Mouse (Mus musculus) kidney, postnatal 4 days (tissue): Measurements from ENCODE around the gene Rpusd2.
A peak's percentile ranks its signal among the peaks of the same experiment; 100 is the strongest.
"Not testable (repeated sequence)": the region's sequence is repeated elsewhere in the genome, so short reads cannot be mapped to it uniquely, and the experiment has no call there.

Experiments used
- DNase-seq, 2 experiments: peaks; one replicate each; pipeline ENCODE4 v3.0.0; 2021; ENCODE audit warnings: mixed read lengths in 2 of 2

The Rpusd2 gene

DNA sequence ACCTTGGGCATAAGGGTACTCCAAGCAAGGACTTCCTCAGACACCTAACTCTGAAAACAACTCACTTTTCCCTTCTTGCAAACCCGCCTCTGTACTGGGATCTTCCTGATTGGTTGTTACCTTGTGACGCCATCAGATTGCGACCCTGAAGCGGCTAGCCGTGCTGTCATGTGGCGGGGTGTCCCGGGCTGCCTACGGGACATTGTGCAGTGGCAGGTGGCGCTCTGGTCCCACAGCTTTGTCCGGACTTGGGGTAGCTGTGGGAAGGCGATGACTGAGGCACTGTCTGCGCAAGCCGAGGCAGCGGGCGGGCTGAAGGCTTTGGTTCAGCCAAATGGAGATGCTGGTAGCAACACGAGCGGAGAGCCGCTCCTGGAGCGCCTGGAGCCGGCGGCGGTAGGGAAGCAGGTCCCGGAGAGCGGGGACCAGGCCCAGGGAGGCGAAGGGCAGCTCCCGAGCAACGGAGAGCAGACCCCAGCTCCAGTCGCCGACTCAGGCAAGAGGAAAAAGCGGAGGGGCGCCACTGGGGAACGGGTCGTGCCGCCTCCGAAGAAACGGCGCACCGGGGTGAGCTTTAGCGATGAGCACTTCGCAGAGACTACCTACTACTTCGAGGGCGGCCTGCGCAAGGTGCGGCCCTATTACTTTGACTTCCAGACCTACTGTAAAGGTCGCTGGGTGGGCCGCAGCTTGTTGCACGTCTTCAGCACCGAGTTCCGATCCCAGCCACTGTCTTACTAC lies at the start of gene Rpusd2:
Gene Rpusd2 (plus strand): TSS at position 135 of the 741 bp plus-strand sequence.
- DNase-seq = peak; percentile 94 to 96

DNA sequence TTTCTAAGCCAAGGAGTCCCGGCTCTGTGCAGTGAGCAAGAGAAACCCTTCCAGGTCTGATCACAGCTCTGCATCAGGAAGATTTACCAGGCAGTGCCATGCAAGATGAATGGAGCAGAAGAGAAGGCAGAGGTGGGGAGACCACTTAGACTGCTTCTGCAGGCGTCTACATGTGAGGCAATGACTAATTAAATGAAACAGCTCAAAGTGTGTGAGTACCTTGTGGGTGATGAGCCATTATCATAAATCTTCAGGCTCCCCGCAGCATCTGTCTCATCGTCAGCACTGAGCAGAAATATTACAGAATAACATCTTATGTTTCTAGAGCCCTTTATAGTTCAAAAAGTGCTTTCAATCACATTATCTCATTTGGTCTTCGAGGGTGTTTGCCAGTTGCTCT lies 39.1 kb upstream of the Rpusd2 start:
- no peak for DNase-seq

GRCm38 (mm10) chr2:118995919-118996797 lies 38.4 kb upstream of the Rpusd2 start:
- no peak for DNase-seq

DNA sequence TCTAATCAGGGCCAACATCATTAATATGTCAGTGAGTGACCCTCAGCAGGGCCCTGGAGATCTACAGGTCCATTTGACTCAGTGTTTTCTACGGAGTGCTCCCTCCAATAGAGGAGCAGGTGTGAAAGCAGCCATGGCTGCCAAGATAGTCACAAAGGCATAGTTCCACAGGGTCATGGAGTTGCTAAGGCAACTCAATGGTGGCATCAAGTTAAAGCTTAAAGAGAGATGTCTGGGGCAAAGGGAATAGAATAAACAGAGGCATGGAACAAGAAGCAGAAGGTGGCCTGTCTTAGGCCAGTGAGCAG lies 37.8 kb upstream of the Rpusd2 start:
- DNase-seq = no peak

DNA sequence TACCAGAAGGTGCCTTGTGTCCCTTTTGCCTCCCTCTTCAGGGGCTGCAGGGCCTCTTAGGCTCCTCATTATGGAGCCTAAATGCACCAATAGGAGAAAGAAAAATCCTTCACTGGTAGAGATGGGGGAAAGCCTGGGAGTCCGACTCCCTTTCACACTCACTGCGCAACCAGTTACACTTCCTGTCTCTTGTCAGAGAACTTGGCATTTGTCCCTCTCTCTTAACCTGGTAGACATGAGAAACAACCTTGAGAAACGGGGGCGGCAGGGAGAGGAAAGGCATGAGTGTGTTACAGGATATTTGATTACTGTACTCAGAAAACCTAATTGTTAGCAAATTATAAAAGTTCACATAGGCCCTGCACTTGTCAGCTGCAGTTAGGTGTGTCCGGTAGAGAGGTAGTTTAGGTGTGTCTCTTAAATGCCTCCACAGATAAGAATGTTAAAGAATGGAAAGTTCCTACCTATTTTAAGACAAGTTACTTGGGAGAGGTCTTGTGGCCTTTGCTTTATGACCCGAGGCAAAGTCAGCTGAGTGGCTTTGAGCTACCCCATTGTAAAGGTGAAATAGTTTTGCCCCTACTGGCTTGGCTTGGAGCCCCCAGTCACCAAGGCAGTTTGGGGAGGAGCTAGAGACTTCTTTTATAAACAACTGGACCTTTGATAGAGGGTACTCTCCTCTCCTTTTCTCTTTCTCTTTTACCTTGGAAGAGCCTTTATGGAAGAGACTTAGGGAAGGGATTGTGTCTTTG lies 36.3 kb upstream of the Rpusd2 start:
- DNase-seq = no peak

DNA sequence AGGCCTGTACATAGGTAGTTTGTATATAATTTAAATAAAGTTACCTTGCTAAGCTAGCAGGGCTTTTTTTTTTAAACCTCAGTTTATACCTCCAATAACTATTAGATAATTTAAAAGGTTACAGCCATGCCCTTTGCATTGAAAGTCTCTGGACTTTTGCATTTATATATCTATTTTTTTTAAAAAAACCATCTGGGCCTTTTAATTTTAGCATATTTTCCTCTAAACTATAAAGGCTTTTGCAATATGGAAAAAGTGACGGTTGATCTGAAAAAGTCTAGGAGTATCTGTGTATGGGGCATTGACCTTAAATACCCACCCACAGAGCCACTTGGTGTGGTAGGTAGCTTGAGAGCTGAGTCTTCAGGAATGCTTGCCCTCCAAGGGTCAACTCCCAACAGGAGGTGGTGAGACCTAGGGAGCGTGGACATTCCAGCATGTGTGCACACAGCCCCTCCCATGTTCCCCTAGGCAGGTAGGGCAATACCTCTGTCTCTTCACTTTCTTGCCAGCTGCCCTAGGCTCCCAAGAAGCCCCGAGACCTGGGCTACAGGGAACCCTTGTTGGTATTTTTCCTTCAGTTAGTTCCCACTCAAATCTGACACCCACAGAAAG lies 35.5 kb upstream of the Rpusd2 start:
- DNase-seq = no peak

DNA sequence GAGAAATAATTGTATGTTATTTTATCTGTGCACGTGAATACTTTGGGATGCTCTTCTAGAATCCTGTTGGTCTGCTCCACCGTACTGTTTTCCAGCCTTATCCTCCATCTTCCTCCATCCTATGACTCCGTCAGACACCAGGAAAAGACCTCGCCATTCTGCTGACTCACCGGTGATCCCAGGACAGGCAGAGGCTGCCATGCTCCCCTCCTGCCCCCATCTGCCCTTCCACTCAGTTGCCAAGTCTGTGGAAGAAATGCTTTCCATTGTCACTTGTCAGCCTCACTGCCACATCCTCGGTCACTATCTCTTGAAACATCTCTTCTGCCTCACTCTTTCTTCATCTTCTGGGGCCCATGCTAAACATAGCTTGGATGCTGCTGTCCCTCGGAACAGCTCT lies 27.7 kb upstream of the Rpusd2 start:
- DNase-seq = no peak

- no peak for DNase-seq
These were observed 25.2 kb upstream of the Rpusd2 start for GRCm38 (mm10) chr2:119009376-119009775.

DNA sequence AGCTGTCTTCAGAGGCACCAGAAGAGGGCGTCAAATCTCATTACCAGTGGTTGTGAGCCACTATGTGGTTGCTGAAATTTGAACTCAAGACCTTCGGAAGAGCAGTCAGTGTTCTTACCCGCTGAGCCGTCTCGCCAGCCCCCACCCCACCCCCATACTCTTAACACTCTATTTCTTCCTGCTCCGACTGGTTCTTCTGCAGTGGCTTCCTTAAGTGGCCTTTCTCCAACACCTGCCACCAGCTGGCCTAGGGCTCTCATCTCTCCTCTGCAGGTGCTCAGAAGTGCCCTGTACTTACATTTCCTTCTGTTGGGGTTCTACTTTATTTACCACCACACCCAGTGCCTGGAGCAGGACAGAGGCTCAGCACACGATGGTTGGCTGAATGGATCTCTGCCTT lies 19.6 kb upstream of the Rpusd2 start:
- DNase-seq = no peak

DNA sequence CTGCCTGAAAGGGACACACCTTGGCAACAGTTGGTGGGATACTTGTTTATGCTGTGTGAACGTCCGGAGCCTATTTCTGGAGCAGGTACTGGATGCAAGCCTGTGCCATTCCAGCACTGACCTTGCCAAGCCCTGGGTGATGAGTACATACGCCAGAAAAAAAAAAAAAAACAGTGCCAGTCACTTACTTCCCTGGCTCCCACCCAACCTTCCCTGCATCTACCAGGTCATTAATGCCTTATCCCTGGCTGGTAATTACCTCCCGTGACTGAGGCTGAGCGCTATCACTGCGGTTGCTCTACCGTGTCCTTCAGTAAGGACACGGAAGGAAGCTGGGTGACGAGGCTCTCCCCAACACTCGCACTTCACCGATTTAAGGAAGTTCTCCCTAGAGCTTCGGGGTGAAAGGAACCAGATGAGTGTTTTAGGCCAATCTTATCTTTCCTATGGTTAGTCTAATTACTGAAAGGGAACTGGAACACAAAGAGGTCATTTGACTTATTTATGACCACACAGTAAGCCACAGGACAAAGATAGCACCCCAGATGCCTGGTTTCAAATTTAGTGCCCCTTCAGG lies 18.9 kb upstream of the Rpusd2 start:
- DNase-seq = peak in 1 of 2 experiments; percentile 34

DNA sequence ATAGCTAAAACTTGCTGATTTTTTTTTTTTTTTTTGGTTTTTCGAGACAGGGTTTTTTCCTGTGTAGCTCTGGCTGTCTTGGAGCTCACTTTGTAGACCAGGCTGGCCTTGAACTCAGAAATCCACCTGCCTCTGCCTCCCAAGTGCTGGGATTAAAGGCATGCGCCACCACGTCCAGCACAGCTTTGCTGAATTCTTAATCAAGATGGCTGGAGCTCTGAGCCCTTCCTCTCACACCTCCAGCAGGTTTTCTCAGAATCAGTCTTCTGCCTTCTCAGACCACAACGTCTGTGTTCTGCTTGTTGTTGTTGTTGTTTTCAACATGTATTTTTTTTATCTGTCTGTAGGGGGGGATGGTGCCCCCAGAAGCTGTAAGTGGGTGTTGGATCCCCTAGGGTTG lies 18.3 kb upstream of the Rpusd2 start:
- DNase-seq = not testable (repeated sequence)

DNA sequence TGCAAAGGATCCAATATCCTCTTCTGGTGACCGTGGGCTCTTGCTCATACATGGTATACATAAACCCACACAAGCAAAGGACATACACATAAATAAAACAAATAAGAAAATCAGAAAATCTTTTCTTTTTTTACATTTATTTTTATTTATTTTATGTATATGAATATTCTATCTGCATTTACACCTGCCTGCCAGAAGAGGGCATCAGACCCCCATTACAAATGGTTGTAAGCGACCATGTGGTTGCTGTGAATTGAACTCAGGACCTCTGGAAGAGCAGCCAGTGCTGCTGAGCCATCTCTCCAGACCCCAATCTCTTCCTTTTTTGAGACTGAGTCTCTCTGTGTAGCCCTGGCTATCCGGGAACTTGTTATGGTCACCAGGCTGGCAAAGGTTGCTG lies 16.9 kb upstream of the Rpusd2 start:
- no peak for DNase-seq

- DNase-seq = peak; percentile 73 to 79
These were observed 16.0 kb upstream of the Rpusd2 start for GRCm38 (mm10) chr2:119018391-119019122.

GRCm38 (mm10) chr2:119019131-119019530 lies 15.5 kb upstream of the Rpusd2 start:
- peak; percentile 34 to 37 for DNase-seq

DNA sequence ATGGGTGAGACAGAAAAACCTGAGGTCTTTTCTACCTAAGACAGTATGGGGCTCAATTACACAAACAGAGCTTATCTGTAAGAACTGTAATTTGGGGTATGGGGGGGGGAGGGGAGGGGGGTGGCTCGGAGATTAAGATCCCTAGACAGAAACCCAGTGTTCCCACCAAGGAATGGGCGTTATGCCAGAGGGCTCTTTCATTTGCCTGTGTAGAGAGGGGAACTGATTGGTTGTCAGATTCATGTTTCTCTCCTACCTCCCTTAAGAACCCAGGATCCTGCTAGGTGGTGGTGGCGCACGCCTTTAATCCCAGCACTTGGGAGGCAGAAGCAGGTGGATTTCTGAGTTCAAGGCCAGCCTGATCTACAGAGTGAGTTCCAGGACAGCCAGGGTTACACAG lies 15.1 kb upstream of the Rpusd2 start:
- no peak for DNase-seq

GRCm38 (mm10) chr2:119023154-119023660 lies 11.4 kb upstream of the Rpusd2 start:
- no peak for DNase-seq

DNA sequence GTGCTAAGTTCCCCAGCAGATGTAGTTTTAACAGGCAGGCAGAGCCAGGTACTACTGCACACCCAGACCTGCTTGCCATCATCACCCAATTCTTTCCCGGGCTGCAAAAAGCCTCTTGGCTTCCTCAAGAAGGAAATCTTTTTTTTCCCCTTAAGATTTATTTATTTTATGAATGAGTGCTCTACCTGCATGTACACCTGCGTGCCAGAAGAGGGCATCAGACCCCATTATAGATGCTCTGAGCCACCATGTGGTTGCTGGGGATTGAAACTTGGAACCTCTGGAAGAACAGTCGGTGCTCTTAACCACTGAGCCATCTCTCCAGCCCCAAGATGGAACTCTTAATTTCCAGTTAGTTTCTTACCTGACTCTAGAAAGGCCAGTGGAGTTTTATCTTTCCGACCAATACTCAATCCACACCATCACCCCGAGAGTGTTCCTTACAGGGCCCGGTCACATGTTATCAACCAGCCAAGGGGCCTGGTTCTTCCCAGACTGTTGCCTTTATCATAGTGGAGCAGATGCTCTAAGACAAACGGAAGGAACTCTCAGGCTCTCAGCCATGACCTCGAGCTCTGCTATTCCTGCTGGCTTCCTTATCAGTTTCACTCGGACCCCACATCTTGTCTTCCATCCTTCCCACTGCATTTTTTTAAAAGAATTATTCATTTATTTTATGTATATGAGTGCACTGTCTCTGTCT lies 9.9 kb upstream of the Rpusd2 start:
- DNase-seq = no peak

GRCm38 (mm10) chr2:119025239-119025616 lies 9.4 kb upstream of the Rpusd2 start:
- DNase-seq = no peak

- DNase-seq = no peak
These were observed 7.6 kb upstream of the Rpusd2 start for GRCm38 (mm10) chr2:119026951-119027350.

GRCm38 (mm10) chr2:119028941-119029551 lies 5.5 kb upstream of the Rpusd2 start, which contains the start of gene Ccdc32:
Ccdc32 (minus strand) TSS chr2:119029393.
- peak; percentile 97 for DNase-seq

DNA sequence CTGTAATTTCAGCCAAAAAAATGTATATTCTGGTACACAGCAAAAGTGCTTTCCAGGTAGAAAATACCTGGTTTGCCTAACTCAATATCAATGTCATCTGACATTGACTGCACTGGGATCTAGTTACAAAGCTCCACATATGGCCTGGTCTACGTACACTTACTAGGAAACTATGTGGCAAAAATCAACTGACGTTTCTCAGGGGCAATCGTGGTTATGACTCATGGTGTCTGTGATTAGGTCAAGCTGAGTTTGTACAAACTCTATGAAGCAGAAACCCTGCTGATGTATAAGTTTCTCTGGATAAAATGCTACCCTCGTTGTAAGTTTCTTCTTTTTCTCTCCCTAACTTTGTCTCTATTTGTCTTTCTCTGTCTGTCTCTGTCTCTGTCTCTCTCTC lies 2.4 kb upstream of the Rpusd2 start:
- DNase-seq = no peak
